Mouse (Mus musculus): Measurements from ENCODE around the gene Sort1. TPM values are rescaled to one million over a fixed set of nuclear protein-coding genes. Genes with fewer than 3 reads are reported as not detected.

Sort1 gene
- total RNA-seq, 1 experiment from 2014 or later = 45.7 TPM

DNA sequence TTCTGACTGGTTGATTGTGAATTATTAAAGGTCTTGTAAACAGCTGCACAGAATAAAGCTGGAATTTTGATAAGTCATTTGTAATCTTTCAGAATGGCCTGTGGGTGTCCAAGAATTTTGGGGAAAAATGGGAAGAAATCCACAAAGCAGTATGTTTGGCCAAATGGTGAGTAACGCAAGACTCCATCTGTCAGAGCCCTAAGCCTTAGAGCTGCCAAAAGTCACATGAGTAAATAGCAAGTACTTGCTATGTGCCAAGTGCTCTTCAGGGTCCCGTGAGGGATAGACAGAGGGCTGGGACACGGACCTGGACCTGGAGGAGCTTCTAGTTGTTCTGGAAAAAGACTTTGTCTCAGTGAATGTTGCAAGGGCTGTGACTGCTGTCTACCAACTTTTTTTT, 44.0 kb downstream of the Sort1 start:
- peak; percentile 20 for DNase-seq

DNA sequence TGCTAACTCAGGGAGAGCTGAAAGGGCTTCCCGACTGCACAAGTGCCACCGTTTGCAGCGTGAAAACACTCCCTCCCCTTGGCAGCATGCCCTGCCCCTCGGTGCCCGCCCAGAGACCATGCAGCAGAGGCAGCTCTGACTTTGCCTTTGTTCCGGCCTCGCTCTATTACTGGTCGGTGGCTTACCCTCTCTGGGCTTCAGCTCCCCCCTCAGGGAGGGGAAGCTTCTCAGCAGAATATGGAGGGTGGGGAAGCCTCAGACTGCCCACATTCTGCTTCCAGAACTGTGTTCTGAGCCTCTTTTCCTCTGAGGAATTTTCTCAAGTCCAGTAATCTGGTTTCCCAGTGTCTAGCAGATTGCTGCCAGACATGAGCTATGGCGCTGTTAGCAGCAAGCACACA, 44.6 kb downstream of the Sort1 start:
- peak; percentile 89 for DNase-seq

GRCm38 (mm10) chr3:108330812-108331211, 46.9 kb downstream of the Sort1 start:
- DNase-seq = no peak

DNA sequence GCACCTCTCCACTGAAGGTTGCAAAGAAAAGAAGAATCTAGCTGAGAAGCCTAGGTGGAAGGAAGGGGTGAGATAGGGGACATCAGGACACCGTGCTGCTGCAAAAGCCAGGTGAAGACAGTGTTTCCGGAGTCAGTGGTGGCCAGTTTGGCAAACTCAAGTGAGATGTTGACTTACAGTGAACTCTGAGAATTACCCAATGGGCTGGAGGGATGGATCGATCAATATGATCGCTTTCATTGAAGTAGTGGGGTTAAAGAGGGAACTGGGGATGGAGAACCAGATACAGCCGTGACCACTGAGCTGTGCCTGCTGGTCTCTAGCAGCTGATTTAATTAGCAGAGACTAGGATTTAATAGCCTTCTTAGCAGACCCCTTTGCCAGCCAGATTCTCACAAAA, 53.0 kb downstream of the Sort1 start:
- no peak for DNase-seq

DNA sequence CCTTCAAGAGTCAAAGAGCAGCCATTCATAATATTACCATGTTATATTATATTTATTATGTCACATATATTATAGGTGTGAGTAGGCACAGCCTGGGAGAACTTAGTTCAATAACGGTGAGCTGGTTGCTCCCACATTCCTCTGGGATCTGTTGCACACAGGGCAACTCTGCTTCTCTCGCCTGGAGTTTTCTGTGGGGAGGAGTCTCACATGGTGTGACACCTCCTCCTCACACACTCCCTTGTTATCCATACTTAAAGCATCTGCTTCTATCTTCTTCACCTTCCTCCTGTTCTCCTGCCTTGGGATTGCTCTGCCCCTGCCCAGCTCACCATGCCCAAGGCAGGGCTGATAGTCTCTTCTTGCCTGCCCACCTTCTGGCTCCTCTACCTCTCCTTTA, 57.2 kb downstream of the Sort1 start:
- DNase-seq = no peak

- no peak for DNase-seq
Measured at GRCm38 (mm10) chr3:108342185-108342584, 58.3 kb downstream of the Sort1 start.

DNA sequence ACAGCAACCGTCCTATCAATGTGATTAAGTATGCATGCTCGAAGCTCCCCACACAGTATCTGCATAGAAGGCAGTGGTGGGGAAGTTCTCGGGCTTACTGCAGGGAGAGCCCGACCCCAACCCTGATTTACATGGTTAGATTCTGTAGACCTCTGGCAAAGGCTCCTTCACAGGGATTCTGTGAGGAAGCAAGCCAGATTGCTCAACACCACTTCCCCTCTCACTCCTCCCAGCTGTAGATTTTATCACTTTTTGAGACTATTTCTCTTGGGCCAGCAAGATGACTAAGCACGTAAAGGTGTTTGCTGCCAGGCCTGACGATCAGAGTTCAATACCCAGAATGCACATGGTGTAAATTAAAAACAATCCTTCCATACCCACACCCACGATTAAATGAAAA, 62.0 kb downstream of the Sort1 start:
- DNase-seq = no peak

DNA sequence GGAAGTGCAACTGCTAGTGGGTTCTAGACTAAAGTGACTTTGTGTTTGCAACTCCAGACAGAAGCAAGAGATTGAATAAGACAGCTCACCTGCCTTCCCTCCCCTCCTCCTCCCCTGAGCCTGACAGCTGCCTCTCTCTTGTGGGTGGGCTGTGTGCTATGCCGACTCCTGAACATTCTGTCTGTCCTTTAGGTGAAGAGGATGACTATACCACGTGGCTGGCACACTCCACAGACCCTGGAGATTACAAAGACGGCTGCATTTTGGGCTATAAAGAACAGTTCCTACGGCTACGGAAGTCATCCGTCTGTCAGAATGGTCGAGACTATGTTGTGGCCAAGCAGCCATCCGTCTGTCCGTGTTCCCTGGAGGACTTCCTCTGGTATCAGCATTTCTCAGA, 64.5 kb downstream of the Sort1 start:
- no peak for DNase-seq

DNA sequence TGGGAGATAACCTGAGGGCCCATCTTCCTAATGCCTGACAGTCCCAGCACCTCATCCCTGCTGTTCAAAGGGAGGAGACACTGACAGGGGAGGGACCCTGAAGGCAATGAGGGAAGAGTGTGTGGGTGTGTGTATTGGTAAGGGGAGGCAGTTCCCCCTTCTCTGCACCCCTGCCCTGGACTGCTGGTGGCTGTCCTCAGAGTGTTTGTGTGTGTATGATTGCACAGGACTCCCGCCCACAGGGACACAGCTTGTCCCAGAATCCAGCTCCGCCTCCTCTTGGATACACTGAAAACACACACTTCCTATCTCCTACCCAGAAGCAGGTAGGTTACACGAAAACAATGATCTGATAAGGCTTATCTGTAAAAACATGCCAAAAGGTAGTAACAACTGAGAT, 71.4 kb downstream of the Sort1 start:
- no peak for DNase-seq

- no peak for DNase-seq
Measured at GRCm38 (mm10) chr3:108357051-108357450, 73.2 kb downstream of the Sort1 start.

- no peak for DNase-seq
Measured at GRCm38 (mm10) chr3:108358445-108358844, 74.6 kb downstream of the Sort1 start.

DNA sequence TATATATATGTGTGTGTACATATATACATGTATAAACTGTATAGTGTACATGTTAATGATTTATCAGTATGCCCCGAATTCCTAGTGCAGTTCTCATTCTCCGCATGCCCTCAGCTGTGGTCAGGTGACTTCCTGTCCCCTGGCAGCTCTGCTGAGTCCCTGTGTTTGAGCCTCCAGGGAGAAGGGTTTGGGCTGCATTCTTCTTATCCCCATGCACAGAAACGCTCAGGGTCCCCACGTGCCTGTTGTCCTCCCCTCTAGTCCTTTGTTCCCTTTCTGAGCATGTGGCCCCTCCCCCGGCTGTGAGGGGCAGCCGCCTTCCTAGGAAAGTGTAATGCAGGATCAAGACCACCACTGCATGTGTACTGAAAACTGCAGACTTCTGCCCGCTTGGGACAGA, 77.0 kb downstream of the Sort1 start:
- no peak for DNase-seq

DNA sequence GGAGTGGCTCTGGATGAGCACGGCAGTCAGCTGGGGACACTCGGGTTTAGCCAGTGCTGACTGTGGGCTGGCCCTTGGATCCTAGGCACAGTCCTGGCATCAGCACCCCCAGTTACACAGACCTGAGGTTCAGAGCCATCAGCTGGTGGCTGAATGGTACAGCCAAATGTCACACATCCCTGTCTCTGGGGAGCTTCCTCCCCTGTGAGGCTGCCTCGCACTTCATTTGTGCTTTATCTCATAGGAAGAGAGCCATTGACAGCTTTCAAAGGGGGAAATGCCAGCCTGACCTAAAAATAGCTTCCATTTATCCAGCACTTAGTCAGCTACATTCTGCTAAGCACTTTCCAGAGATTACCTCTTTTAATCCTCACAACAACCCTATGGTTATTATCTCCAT, 79.7 kb downstream of the Sort1 start:
- DNase-seq = no peak

GRCm38 (mm10) chr3:108364270-108364995, 80.6 kb downstream of the Sort1 start, which contains the start of gene Mybphl:
Gene Mybphl (plus strand): TSS chr3:108364911.
- DNase-seq = no peak

- DNase-seq = no peak
Measured at GRCm38 (mm10) chr3:108367173-108367572, 83.3 kb downstream of the Sort1 start.

DNA sequence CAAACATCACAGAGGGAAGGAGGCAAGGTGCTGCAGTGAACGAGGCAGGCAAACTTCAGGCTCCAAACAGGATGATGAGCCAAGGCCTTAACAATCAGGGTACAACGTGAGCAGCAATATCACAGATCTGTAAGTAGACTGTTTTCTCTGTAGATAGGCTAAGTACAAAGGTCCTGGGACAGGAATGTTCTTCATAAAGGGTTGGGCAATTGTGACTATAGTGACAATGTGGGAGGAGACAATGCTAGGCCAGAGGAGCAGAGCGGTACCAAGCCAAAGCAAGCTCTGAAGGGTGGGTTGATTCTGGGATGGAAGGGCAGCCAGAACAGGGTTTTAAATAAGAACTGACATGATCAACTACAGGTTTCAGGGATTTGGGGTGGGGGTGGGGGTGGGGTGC, 83.9 kb downstream of the Sort1 start:
- DNase-seq = no peak

DNA sequence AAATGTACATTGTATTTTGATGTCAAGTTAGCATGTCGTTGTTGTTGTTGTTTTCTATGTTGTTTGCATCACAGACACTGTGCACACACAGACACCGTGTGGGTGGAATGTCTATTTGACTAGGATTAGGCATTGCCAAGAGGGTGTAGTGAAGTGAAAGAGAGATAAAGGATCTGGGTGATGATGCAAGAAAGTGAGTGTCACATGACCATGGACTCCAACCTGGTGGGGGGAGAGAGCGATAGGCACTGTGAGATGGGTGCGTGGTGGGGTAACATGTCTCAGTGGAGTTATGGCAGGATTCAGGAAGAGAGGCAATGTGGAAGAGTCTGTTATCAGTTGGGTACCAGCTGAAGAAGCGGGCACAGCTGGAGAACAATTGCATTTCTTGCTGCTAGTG, 84.8 kb downstream of the Sort1 start:
- DNase-seq = no peak

DNA sequence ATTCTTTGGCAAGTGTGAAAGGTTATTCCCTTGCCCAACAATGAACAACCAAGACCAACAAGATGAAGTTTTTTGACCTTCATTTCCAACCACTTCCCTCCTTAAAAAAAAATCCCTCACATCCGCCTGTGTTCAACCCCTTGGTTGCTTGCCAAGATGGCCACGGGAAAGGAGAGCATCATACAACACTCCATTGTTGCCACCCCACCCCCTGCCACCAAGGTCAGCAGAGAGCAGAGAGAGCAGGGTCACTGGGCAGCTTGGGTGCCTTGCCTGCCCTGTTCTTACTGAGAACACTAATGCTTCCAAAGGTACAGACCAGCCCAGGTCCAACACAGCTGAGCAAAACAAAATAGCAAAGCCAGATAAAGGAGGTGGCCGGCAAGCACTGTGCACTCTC, 88.4 kb downstream of the Sort1 start:
- DNase-seq = peak; percentile 77

DNA sequence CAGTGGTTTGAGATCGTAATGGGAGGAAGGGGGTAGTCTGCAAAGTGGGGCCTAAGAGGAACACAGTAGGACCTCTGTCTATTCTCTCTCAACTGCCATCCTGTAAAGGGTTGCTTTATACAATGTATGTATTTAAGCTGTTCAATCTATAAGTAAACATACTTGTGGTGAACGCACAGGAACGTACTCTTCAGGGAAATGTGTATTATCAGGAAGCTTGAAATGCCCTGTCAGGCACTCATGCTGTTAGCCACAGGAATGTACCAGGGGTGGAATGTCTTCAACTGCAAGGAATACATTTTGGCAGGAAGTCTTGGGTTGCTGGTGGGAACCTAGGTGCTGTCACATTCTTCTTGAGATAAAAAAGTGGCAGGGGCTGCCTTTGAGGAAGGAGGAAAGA, 88.8 kb downstream of the Sort1 start:
- no peak for DNase-seq

DNA sequence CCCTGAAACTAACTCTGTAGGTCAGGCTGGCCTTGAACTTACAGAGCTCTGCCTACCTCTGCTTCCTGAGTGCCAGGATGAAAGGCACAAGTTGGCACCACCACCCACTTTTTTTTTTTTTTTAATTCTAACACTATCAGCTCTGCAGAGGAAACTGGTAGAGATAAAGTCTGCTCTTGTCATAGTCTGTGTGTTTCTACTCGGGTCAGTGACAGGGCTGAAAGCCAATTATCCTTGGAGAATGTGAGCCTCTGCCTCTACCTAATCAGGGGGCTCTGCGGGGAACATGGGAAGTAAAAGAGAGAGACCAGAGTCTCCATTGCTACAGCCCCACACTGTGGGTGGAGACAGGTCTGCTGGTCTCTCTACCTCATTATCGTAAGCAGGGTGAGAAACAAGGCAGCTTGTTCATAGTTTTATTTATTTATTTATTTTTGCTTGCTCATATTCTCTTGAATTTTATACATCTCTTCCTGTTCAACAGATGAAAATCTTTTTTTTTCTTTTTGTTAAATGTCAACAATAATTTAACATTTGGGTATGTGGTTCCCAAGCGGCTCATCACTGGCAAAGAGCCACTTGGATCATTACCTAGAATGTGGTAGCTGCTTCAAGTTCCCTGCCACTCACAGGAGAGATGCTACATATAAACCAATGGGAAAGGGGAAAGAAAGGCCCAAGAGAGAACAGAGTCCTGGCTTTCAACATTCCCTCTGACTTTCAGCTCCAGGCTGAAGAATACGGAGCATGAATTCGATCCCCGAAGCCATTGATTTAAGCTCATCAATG, 95.2 kb downstream of the Sort1 start:
- no peak for DNase-seq

DNA sequence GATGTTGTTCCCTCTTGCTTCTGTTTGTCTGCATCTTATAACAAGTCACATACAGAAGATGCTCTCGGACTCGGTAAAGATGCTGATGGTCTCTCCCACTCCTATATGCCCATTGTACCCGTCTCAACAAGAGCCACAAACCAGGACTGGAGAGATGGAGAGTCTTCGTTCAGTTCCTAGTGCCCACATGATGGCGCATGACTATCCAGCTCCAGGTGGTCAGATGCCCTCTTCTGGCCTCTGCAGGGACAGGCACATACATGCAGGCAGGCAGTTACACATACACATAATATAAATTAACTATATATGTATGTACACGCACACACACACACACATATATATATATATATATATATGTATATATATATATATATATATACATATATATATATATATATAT, 96.8 kb downstream of the Sort1 start:
- DNase-seq = peak; percentile 35

- no peak for DNase-seq
Measured at GRCm38 (mm10) chr3:108381945-108382875, 98.3 kb downstream of the Sort1 start.

Measured in adrenal gland, postnatal 14 days (tissue).